Mouse (Mus musculus): ENCODE measurements at regions not wholly inside any gene's neighbourhood (a gene's known extent, or its start where the extent isn't known, plus 50 kb on each side); places are given as distances from the start of the nearest gene placed in this dataset.
A peak's percentile ranks its signal among the peaks of the same experiment; 100 is the strongest.

DNA sequence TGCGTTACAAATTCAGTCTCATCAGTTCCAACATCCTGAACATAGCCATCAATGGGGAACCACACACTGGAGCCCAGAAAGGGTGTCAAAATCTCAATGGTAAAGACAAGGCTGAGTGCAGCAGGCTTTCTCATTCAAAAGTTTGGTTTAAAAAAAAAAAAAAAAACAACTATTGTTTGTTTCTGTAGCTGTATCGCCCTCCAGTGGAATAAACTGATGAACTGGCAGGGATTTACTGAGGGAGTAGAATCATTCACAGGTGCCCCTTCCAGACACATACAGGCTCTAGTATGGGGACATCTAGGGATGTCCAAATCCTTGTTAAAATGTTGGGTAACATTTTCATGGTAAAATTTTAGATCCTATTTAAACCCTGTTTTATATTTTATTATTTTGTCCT lies 361.6 kb upstream of the Lmcd1 start:
- DNase-seq, result no peak

DNA sequence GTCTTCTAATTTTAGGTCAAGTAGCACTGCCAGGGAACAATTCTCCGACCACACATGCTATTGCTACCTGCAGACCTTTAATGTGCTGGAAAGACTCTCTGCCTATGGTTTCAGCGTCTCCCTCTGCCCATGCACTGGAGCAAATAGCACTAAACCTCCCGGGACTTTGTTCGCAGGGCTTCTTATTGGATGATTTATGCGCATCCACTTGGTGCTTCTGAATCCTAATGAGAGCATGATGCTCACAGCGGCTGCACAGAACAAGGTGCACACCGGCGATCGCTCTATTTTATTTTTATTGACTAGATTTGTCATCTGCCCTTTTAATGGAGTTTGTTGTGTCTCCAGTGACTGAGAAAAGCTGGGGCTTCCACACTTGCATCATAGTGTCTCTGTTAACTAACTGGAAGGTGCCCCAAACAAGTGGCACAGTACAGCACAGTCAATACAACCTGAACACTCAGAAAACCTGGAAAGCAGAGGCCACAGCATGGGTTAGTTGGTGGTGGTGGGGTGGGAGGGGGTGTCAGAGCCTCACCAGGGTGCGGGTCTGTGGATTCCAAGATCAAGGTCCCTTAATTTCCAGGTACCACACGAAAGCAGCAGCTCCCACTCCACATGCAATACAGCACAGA lies 359.7 kb upstream of the Lmcd1 start:
- no peak for DNase-seq

DNA sequence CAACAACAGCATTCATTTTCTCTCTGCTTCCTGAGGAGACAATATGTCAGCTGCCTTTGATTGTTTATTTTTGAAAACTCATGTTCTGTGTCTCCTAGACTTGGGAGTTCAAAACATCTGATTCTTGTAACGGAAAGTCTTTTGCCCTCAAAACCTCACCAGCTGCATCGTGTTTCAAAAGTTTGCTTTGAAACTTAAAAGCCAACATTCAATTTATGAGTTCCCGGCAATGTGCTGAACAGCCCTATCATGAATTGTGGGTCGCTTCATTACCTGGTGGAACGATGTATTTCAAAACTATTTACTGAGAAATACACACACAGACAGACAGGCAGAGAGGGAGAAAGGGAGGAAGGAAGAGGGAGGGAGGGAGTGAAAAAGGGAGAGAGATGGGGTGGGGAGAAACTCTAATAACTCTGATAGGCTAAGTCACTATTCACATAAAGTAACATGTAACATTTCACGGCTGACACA lies 356.3 kb upstream of the Lmcd1 start:
- DNase-seq, result no peak

GRCm38 (mm10) chr6:111917868-111918597 lies 355.5 kb upstream of the Lmcd1 start:
- no peak for DNase-seq

DNA sequence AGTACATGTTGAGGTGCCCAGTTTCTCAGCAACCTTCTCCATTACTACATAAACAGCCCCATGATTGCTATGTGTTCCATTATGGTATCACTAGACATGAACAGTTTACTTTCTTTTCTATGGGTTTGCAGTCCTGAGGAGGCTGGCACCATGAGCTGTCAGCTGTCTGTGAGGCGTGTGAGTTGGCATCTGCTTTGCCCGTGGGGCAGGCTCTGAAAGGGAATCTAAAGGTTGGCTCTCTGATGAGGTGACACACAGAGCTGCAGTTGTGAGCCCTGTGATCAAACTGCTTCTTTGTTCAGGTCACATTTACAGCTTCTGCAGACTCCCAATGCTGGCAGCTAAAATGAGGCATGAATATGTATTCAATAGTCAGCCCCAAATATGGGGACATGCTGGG lies 341.0 kb upstream of the Lmcd1 start:
- DNase-seq, result no peak

DNA sequence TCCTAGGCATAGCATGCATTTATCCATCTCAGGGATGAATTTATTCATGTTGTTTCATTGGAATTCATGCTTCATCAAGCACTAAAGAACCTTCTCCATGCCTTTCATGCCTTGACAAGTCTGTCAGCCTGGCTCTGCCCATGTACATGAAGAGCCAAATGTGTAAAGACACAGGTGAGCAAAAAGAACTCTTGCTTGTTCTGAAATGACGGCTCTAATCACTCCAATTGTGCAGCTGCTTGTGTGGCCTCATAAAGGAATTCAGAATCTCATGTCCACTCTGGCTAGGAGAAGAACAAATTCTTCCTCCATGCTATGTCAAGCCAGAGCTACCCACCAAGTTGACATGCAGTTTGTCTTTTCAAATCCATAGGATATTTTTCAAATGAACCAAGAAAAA lies 319.2 kb upstream of the Lmcd1 start:
- DNase-seq, result no peak

DNA sequence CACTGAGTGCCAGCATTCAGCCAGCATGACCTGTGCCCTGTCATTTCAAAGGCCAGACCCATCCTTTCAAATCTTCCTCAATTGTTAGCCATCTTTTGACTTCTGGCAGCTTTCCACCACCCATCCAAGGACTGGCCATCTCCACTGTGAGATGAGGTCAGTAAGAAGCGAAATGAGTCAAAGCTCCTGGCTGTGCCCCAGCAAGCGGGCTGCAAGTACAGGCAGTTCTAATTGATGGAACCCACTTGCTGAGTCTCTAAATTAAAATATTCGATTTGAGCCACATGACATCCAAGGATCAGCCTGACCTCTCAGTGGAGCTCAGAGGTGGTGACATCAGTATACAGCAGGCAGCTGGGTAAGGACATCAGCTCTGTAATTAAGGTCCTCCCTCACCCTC lies 307.8 kb upstream of the Lmcd1 start:
- peak; percentile 76 for DNase-seq

GRCm38 (mm10) chr6:111985452-111985851 lies 288.1 kb upstream of the Lmcd1 start:
- DNase-seq, result peak; percentile 29

DNA sequence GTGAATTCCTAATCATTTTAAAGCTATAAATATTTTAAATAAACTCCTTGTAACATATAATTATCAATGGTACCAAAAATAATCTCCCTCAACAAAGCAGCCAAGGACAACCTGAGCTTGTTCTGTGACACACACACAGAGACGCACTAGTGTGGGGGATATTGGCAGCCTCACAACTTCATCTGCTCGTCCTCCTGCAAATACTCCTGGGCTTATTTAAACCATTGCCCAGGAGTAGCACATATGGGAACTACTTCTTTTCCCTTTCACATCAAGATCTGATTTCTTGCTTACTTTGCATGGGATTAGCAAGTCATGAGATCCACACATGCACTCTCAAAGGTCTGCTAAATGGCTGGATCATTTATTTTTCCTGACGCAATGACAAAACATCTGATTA lies 277.7 kb upstream of the Lmcd1 start:
- no peak for DNase-seq

DNA sequence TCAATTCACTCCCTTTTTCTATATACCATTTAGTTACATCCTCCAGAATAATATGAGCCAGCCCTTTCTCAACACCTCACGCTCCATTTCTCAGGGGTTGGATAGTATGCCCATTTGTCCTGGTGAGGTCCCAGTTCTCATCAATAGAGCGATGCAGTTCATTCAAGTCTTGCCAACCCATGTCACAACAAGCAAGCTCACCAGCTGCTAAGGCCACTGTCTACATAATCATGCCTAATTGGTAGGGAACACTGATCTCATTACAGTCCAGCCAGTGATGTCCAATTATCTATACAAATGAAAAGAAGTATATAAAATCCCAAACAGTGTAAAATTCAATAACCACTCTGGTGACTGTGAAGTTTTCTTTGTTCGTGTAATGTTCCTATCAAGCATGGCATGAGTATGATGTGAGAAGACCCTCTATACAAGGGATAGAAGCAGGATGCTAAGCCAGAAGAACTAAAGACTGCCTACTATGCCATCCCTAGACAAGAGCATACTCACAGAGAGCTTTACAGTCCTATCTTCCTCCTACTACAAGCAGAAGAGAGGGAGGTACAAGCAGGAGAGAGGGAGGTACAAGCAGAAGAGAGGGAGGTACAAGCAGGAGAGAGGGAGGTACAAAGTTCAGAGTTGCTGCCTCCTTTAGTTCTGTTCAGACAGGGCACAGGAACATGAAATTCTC lies 269.6 kb upstream of the Lmcd1 start:
- DNase-seq, result no peak

GRCm38 (mm10) chr6:112026261-112027205 lies 247.0 kb upstream of the Lmcd1 start:
- no peak for DNase-seq

- no peak for DNase-seq
These were observed 222.9 kb upstream of the Lmcd1 start for GRCm38 (mm10) chr6:112050548-112051184.

DNA sequence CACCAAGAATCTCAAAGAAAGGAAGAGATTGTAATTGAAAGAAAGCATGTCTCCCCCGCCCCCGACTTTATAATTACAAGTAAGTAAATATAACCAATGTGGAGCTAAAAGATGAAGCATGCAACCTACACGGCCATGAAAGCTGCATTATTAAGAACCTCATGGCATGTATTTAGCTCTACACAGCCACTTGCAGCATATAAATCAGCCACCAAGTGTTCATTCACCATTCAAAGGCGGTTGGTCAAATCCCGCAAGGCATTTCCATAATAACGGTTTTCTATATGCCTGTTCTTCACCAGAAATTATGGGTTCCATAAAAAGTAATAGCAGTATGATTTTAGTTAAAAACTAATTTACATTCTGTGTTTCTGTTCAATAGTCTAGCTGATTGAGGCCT lies 221.4 kb upstream of the Lmcd1 start:
- DNase-seq, result no peak

DNA sequence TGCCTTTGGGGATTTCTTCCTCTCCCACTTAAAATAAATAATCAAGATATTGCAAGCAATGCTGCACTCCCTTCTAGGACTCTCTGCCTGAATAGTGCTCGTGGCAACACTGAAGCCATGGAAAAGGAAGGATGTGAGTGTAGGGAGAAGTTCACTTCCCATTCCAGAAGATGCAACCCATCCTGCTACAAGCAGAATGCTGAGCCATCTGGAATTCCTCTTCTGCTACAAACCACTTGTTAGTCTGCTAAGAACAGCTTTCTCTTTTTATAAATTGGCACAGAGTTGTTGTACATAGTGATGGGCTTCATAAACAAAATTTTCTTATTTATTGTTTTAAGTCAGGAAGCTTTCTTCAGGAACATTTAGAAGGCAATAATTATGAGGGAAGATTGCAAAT lies 215.7 kb upstream of the Lmcd1 start:
- no peak for DNase-seq

GRCm38 (mm10) chr6:112062956-112063355 lies 210.6 kb upstream of the Lmcd1 start:
- DNase-seq, result no peak

GRCm38 (mm10) chr6:112090597-112090996 lies 183.0 kb upstream of the Lmcd1 start:
- no peak for DNase-seq

- DNase-seq, result peak; percentile 22
These were observed 182.3 kb upstream of the Lmcd1 start for GRCm38 (mm10) chr6:112091125-112091763.

DNA sequence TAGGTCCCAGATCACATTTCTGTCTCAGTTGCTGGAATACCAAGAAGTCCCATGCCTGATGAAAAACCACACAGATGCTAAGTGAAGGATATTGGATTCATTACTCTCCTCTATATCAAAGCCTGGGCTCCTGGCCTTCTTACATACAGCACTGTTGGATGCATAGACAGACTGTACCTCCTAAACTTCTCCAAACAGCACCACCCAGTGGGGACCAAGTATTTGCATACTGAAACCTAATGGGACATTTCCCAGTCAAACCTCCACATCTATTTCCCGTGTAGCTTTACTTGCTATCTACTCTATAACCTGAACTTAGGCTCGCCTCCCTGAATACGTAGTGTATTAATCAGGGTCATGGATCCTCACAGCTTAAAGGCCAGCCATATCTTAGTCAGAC lies 180.3 kb upstream of the Lmcd1 start:
- DNase-seq, result no peak

DNA sequence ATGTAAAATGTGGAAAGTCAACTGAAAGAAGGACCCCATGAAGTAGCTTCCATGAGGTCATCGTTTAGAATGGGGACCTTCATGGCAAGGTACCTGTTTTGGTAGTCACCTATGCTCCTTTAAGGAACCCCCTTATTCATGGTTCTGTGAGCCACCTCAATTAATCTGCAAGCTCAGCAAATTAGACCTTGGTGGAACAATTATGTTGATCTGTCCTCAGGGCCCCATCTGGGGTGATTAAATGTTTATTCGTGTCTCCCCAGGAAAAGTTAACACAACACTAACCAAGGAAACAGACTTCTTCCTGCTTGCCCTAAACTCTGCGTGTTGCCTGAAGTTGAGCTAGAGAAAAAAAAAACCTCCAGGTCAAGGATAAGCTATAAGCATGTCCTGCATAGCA lies 175.9 kb upstream of the Lmcd1 start:
- no peak for DNase-seq

GRCm38 (mm10) chr6:112108651-112109050 lies 164.9 kb upstream of the Lmcd1 start:
- no peak for DNase-seq

- no peak for DNase-seq
These were observed 154.4 kb upstream of the Lmcd1 start for GRCm38 (mm10) chr6:112119180-112119579.

Data from adrenal gland, postnatal 14 days (tissue).